Mouse (Mus musculus) kidney, embryonic 15.5 days (tissue): Measurements from ENCODE around the gene Mob3a. TPM values are rescaled to one million over a fixed set of nuclear protein-coding genes. Genes with fewer than 3 reads are reported as not detected.

Experiments used
- ATAC-seq: fragments of 200-750 bp; cut with Nextera tagmentation; replicated peaks from 2 replicates; pipeline ENCODE4 v1.8.0; 2017; ENCODE audit warnings: moderate TSS enrichment; ENCODE audit not compliant: low FRiP score
- H3K27ac ChIP-seq: fragments of 300-500 bp; sonication (generic); 2 replicates; pipeline ENCODE4 v1.5.1; 2015; ENCODE audit warnings: mild to moderate bottlenecking, inconsistent platforms
- H3K27me3 ChIP-seq: fragments of 300-500 bp; sonication (generic); 2 replicates; pipeline ENCODE4 v1.6.1; 2015; ENCODE audit warnings: inconsistent platforms
- H3K36me3 ChIP-seq: fragments of 300-500 bp; sonication (generic); 2 replicates; pipeline ENCODE4 v1.6.1; 2015; ENCODE audit warnings: inconsistent platforms
- H3K4me1 ChIP-seq: fragments of 300-500 bp; sonication (generic); 2 replicates; pipeline ENCODE4 v1.6.1; 2015; ENCODE audit warnings: inconsistent platforms
- H3K4me2 ChIP-seq: fragments of 300-500 bp; sonication (generic); 2 replicates; pipeline ENCODE4 v1.6.1; 2015; ENCODE audit warnings: moderate library complexity, mild to moderate bottlenecking, inconsistent platforms
- H3K4me3 ChIP-seq: fragments of 300-500 bp; sonication (generic); replicated peaks from 2 replicates; pipeline ENCODE4 v1.5.1; 2015; ENCODE audit warnings: mild to moderate bottlenecking, inconsistent platforms
- H3K9ac ChIP-seq: fragments of 300-500 bp; sonication (generic); 2 replicates; pipeline ENCODE4 v1.6.1; 2015; ENCODE audit warnings: mild to moderate bottlenecking, inconsistent platforms
- H3K9me3 ChIP-seq: fragments of 300-500 bp; sonication (generic); replicated peaks from 2 replicates; pipeline ENCODE4 v1.6.1; 2016; ENCODE audit warnings: inconsistent platforms
- WGBS: fragments of 180-500 bp; shearing (Covaris S2); methylation state at CpG from one replicate; pipeline ENCODE4 v1.1.7; 2015; ENCODE audit warnings: mixed read lengths; 5-methylcytosine and 5-hydroxymethylcytosine counted together
- polyA plus RNA-seq: library from polyadenylated mRNA; unstranded; fragments of >200 nt; fragmentation: Nextera tagmentation; extraction: Ambion mirVana; gene quantifications from 2 replicates; pipeline ENCODE4 v1.2.1, GENCODE M21; 2015

Gene Mob3a
- polyA plus RNA-seq, 1 experiment from 2014 or later, result 41.5 TPM

- Histone ChIP-seq H3K4me3 (peak overlapping the region; percentile 91), H3K27ac (peak overlapping the region; percentile 98), H3K9me3 (no peaks in the 10 kb centered on the region), H3K27me3 (no peaks in the 10 kb centered on the region), H3K4me1 (peaks cover 71% of the 10 kb centered on the region), H3K4me2 (peak overlapping the region; percentile 81), H3K36me3 (peaks cover 36% of the 10 kb centered on the region), H3K9ac (peak overlapping the region; percentile 99)
- 11% methylated on average over 6 of the region's 6 CpGs for WGBS
- no peak for ATAC-seq
These were observed 26.8 kb downstream of the Mob3a start for GRCm38 (mm10) chr10:80674851-80675404.

- peaks cover 69% of the 10 kb centered on the region for H3K4me1 ChIP-seq
- ATAC-seq, result no peak
These were observed 27.5 kb downstream of the Mob3a start for GRCm38 (mm10) chr10:80674161-80674711.

GRCm38 (mm10) chr10:80673690-80674089 is 28.1 kb downstream of the Mob3a start:
- WGBS, result 90% methylated on average over 3 of the region's 3 CpGs
- Histone ChIP-seq H3K9me3 (no peaks in the 10 kb centered on the region), H3K9ac (peak overlapping the region; percentile 99), H3K27me3 (no peaks in the 10 kb centered on the region), H3K27ac (0 out of 2 replicates have a peak overlapping the region, but pooled peaks have one; percentile 24), H3K36me3 (peaks cover 48% of the 10 kb centered on the region), H3K4me3 (peak overlapping the region; percentile 91), H3K4me1 (peaks cover 64% of the 10 kb centered on the region), H3K4me2 (peak overlapping the region; percentile 81)
- no peak for ATAC-seq

More at GRCm38 (mm10) chr10:80674161-80674711, 27.5 kb downstream of the Mob3a start:
- peak overlapping the region; percentile 24; the same call in 1 of the 2 replicates for H3K27ac ChIP-seq
- peak overlapping the region; percentile 91 for H3K4me3 ChIP-seq
- H3K9ac ChIP-seq, result peak overlapping the region; percentile 99
- H3K27me3 ChIP-seq, result no peaks in the 10 kb centered on the region
- H3K9me3 ChIP-seq, result no peaks in the 10 kb centered on the region
- H3K36me3 ChIP-seq, result peaks cover 43% of the 10 kb centered on the region
- 52% methylated on average over 5 of the region's 5 CpGs for WGBS
- H3K4me2 ChIP-seq, result peak overlapping the region; percentile 81

- Histone ChIP-seq H3K27ac (no peak overlapping the region), H3K4me3 (no peak overlapping the region), H3K4me1 (peaks cover 48% of the 10 kb centered on the region), H3K36me3 (peaks cover 64% of the 10 kb centered on the region), H3K9ac (no peak overlapping the region), H3K27me3 (no peaks in the 10 kb centered on the region), H3K9me3 (no peaks in the 10 kb centered on the region), H3K4me2 (no peak overlapping the region)
- WGBS, result 82% methylated on average over 11 of the region's 11 CpGs
- no peak for ATAC-seq
These were observed 29.7 kb downstream of the Mob3a start for GRCm38 (mm10) chr10:80671936-80672690.

- H3K4me3 ChIP-seq, result no peak overlapping the region
- no peaks in the 10 kb centered on the region for H3K9me3 ChIP-seq
- no peak overlapping the region for H3K27ac ChIP-seq
- no peak overlapping the region for H3K4me2 ChIP-seq
- no peak overlapping the region for H3K9ac ChIP-seq
- peaks cover 73% of the 10 kb centered on the region for H3K36me3 ChIP-seq
- no peaks in the 10 kb centered on the region for H3K27me3 ChIP-seq
- ATAC-seq, result no peak
- peaks cover 51% of the 10 kb centered on the region for H3K4me1 ChIP-seq
- WGBS, result 94% methylated on average over 4 of the region's 4 CpGs
These were observed 30.5 kb downstream of the Mob3a start for GRCm38 (mm10) chr10:80671251-80671650.

- Histone ChIP-seq H3K9me3 (no peaks in the 10 kb centered on the region), H3K4me2 (no peak overlapping the region), H3K4me3 (no peak overlapping the region), H3K9ac (no peak overlapping the region), H3K27ac (no peak overlapping the region), H3K36me3 (peaks cover 78% of the 10 kb centered on the region), H3K4me1 (peaks cover 59% of the 10 kb centered on the region), H3K27me3 (no peaks in the 10 kb centered on the region)
- ATAC-seq, result no peak
- 94% methylated on average over 2 of the region's 2 CpGs for WGBS
These were observed 31.2 kb downstream of the Mob3a start for GRCm38 (mm10) chr10:80670531-80670930.

GRCm38 (mm10) chr10:80669737-80670485 is 31.9 kb downstream of the Mob3a start:
- Histone ChIP-seq H3K9me3 (no peaks in the 10 kb centered on the region), H3K36me3 (peaks cover 78% of the 10 kb centered on the region), H3K27me3 (no peaks in the 10 kb centered on the region), H3K4me2 (no peak overlapping the region), H3K27ac (no peak overlapping the region), H3K9ac (no peak overlapping the region), H3K4me1 (peaks cover 62% of the 10 kb centered on the region), H3K4me3 (no peak overlapping the region)
- no peak for ATAC-seq
- WGBS, result 96% methylated on average over 7 of the region's 7 CpGs

- Histone ChIP-seq H3K4me1 (peaks cover 62% of the 10 kb centered on the region), H3K4me3 (no peak overlapping the region), H3K36me3 (peaks cover 78% of the 10 kb centered on the region), H3K27me3 (no peaks in the 10 kb centered on the region), H3K27ac (no peak overlapping the region), H3K9ac (no peak overlapping the region), H3K4me2 (no peak overlapping the region), H3K9me3 (no peaks in the 10 kb centered on the region)
- no peak for ATAC-seq
- 88% methylated on average over 12 of the region's 12 CpGs for WGBS
These were observed 32.8 kb downstream of the Mob3a start for GRCm38 (mm10) chr10:80669018-80669417.

GRCm38 (mm10) chr10:80668614-80669013 is 33.2 kb downstream of the Mob3a start:
- no peak overlapping the region for H3K27ac ChIP-seq
- no peak for ATAC-seq
- no peak overlapping the region for H3K4me2 ChIP-seq
- H3K9me3 ChIP-seq, result no peaks in the 10 kb centered on the region
- no peaks in the 10 kb centered on the region for H3K27me3 ChIP-seq
- H3K4me3 ChIP-seq, result no peak overlapping the region
- H3K36me3 ChIP-seq, result peaks cover 78% of the 10 kb centered on the region
- H3K4me1 ChIP-seq, result peaks cover 62% of the 10 kb centered on the region
- 78% methylated on average over 11 of the region's 11 CpGs for WGBS
- H3K9ac ChIP-seq, result no peak overlapping the region

- no peak overlapping the region for H3K27ac ChIP-seq
- no peak overlapping the region for H3K4me2 ChIP-seq
- H3K9ac ChIP-seq, result no peak overlapping the region
- H3K36me3 ChIP-seq, result peaks cover 63% of the 10 kb centered on the region
- no peak for ATAC-seq
- H3K9me3 ChIP-seq, result no peaks in the 10 kb centered on the region
- peaks cover 54% of the 10 kb centered on the region for H3K4me1 ChIP-seq
- H3K4me3 ChIP-seq, result no peak overlapping the region
- H3K27me3 ChIP-seq, result no peaks in the 10 kb centered on the region
- 78% methylated on average over 19 of the region's 19 CpGs for WGBS
These were observed 34.9 kb downstream of the Mob3a start for GRCm38 (mm10) chr10:80666837-80667412.

- 67% methylated on average over 10 of the region's 10 CpGs for WGBS
- no peaks in the 10 kb centered on the region for H3K27me3 ChIP-seq
These were observed 35.6 kb downstream of the Mob3a start for GRCm38 (mm10) chr10:80665981-80666733.

More at GRCm38 (mm10) chr10:80665981-80666733, 35.6 kb downstream of the Mob3a start:
- H3K36me3 ChIP-seq, result peaks cover 55% of the 10 kb centered on the region
- peaks cover 57% of the 10 kb centered on the region for H3K4me1 ChIP-seq
- peak overlapping the region; percentile 92 for H3K27ac ChIP-seq
- H3K4me2 ChIP-seq, result no peak overlapping the region
- no peak overlapping the region for H3K4me3 ChIP-seq
- 0 out of 2 replicates have a peak overlapping the region, but pooled peaks have one; percentile 14 for H3K9ac ChIP-seq
- no peaks in the 10 kb centered on the region for H3K9me3 ChIP-seq
- no peak for ATAC-seq
